Mouse (Mus musculus) cerebellum, postnatal 10 days (tissue): ENCODE results near the gene Tmem253.

ENCODE experiments used
- DNase-seq, 2 experiments: peaks; one replicate each; pipeline ENCODE4 v3.0.0; 2021; ENCODE audit warnings: mixed read lengths in 2 of 2

Tmem253 gene

GRCm38 (mm10) chr14:52008321-52009203 lies 6.9 kb upstream of the Tmem253 start:
- peak; percentile 96 to 97 for DNase-seq

- DNase-seq: peak in 1 of 2 experiments; percentile 46
Measured at GRCm38 (mm10) chr14:52009361-52009760, 6.1 kb upstream of the Tmem253 start.

GRCm38 (mm10) chr14:52009841-52010240 lies 5.6 kb upstream of the Tmem253 start:
- DNase-seq: peak; percentile 22 to 51

DNA sequence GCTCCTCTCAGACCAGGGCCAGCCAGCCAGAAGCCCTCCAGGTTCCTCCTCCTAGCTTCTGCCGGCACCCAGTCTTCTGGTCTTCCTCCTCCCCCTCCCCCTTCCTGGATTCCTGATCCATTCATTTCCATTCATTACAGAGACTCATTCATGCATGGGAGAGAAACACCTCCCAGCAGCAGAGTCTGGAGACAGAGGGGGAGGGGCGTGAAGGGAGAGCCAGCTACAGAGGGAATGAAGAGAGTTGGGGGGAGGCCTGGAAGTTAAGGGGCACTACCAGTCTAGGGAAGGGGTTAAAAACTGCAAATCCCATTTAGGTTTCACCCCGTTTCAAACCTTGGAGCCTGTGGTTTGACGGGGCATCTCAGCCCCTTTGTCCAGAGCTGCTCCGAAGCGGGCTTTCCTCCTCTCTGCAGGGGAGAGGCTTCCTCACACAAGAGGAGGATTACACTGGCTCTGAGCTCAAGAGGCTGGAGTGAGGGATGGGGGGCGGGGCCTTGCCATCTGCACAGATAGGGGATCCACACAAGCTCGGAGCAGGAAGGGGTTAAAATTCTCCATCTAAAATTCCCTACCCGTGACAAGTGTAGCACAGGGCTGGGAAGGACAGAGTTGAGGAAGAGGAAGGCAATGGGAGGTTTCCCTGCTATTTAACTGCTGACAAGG lies 4.9 kb upstream of the Tmem253 start:
- DNase-seq: peak; percentile 95

GRCm38 (mm10) chr14:52011683-52012082 lies 3.8 kb upstream of the Tmem253 start:
- DNase-seq: peak in 1 of 2 experiments; percentile 29

DNA sequence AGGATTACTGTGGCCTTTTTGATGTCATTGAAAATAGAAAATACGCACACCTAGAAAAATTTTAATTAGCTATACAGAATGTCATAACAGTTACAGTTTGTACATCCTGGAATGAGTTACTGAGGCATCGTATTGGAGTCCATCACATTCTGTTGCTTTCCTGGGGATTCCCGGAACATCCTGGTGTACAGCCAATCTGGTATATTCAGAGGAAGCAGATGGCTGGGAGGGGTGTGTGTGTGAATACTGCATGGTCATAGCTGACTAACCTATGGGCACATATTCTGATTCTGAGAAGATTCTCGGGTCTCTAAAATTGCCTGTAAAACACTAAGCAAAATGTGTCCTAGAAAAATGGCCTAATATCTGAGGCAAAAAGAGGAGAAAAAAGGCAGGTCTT lies 3.4 kb upstream of the Tmem253 start:
- peak; percentile 86 to 88 for DNase-seq

GRCm38 (mm10) chr14:52012553-52012952 lies 2.9 kb upstream of the Tmem253 start:
- DNase-seq: peak in 1 of 2 experiments; percentile 25

- peak in 1 of 2 experiments; percentile 33 for DNase-seq
Measured at GRCm38 (mm10) chr14:52013021-52013610, 2.3 kb upstream of the Tmem253 start.

GRCm38 (mm10) chr14:52013771-52014219 lies 1.7 kb upstream of the Tmem253 start:
- peak; percentile 74 for DNase-seq

GRCm38 (mm10) chr14:52014271-52014760 lies 1.1 kb upstream of the Tmem253 start:
- no peak for DNase-seq

GRCm38 (mm10) chr14:52014761-52015311 lies 622 bp upstream of the Tmem253 start:
- peak; percentile 77 to 82 for DNase-seq

GRCm38 (mm10) chr14:52016625-52017405 lies 1.4 kb downstream of the Tmem253 start:
- DNase-seq: peak; percentile 47 to 56

GRCm38 (mm10) chr14:52017662-52018061 lies 2.2 kb downstream of the Tmem253 start:
- DNase-seq: peak in 1 of 2 experiments; percentile 24

DNA sequence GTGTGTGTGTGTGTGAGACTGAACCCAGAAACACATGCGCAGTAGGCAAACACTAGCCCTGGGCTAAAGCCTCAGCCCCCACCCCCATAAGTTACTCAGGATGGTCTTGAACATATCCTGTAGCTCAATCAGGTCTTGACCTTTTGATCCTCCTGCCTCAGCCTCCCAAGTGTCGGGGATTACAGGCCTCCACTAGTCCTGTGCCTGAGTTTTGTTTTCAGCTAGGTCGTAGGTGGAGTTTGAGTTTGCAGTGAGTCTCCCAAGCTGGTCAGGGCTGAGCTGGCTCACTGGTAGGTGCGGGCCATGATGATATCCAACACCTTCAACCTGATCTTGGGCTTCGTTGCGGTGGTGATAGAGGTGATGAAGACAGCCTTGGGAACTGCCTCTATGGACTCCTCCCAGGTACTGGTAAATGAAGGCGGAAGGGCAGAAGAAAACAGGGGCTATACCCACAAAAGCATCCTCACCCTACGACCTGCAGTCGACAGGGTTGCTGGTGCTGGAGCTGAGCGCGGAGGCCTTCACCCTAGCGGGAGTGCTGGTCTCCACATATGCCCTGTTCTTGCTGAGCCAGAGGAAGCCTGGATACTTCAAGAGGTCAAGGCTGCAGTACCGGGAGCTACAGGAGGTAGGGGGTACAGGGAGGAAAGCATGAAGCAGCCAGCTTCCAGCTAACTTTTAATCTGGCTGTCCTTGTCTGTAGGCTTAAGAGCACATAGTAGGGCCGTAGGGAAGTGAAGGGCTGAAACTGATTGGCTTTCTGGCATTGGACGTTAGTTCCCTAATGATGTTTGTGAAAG lies 3.0 kb downstream of the Tmem253 start:
- peak; percentile 13 to 34 for DNase-seq

DNA sequence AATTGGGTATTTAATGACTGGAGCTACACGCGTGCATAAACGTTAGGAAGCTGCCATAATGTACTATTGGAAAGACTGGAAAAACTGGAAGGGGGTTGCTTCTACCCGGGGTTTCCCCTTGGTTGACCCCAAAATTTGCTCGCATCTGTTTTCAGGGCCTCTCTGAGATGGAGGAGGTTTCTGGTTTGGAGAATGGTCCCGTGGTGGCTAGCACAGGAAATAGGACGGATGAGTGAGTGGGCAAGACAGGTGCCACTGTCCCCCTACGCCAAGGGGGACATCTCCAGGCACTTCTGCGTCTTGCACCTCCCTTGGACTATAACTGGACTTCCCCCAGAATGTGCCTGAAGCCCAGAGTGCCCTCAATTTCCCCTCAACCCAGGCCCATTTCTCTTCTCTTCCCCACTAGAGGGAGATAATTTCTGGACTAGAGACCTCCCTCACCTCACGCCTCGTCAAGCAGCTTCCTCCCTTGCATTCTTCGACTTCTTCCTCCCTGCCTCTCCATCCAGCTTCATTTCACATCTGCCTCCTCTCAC lies 3.7 kb downstream of the Tmem253 start:
- no peak for DNase-seq

- peak; percentile 98 to 99 for DNase-seq
Measured at GRCm38 (mm10) chr14:52019590-52020340, 4.3 kb downstream of the Tmem253 start.

GRCm38 (mm10) chr14:52020486-52021137 lies 5.2 kb downstream of the Tmem253 start, which contains the start of gene Zfp219:
Gene Zfp219, minus strand, starts transcription at chr14:52020733.
- DNase-seq: peak; percentile 69 to 73

DNA sequence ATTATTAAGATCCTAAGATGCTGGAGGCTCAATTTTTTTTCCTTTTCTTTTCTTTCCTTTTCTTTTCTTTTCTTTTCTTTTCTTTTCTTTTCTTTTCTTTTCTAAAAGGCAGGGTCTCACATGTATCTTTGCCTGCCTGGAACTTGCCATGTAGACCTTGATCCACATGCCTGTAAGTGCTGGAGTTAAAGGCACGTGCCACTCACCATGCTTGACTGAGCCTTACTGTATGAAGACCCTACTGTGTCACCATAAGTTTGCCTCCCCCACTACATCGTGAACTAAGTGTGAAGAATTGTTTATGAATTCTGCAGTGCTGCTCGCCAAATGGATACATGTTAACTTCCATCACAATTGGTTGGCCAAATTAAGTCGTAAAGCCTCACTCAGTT lies 5.7 kb downstream of the Tmem253 start:
- DNase-seq: peak in 1 of 2 experiments; percentile 12

DNA sequence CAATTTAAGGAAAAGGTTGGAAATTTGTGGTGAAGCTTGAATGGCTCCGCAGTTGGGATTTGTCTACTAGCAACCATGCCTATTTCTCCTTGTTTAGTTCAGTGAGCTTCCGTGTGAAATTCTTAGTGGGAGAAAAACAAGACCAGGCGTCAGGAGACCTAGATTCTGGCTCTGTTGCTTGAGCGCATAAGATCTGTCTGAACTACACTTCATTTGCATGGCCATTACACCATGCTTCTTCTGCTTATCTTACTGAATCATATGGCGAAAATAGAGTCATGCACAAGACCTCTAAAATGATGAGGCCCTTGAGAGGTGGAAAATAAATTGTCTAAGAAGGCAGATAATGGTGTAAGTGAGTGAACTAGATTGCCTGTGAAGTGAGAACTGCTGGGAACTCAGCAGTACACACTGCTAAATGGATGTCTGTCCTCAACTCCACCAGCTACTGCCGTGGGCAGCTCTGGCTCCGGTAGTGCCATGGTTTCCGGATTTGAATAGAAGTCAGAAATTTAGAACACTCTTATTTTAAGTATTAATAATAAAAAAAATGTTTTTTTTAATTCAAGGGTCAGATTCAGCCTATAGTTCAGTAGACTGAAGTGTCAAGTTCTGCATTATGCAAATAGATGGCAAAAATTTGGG lies 6.2 kb downstream of the Tmem253 start:
- no peak for DNase-seq
